Mouse (Mus musculus) lung, postnatal 4 days (tissue): ENCODE measurements at regions not wholly inside any gene's neighbourhood (a gene's known extent, or its start where the extent isn't known, plus 50 kb on each side); places are given as distances from the start of the nearest gene placed in this dataset.

Experiments used
- DNase-seq, 2 experiments: peaks; one replicate each; pipeline ENCODE4 v3.0.0; 2021

DNA sequence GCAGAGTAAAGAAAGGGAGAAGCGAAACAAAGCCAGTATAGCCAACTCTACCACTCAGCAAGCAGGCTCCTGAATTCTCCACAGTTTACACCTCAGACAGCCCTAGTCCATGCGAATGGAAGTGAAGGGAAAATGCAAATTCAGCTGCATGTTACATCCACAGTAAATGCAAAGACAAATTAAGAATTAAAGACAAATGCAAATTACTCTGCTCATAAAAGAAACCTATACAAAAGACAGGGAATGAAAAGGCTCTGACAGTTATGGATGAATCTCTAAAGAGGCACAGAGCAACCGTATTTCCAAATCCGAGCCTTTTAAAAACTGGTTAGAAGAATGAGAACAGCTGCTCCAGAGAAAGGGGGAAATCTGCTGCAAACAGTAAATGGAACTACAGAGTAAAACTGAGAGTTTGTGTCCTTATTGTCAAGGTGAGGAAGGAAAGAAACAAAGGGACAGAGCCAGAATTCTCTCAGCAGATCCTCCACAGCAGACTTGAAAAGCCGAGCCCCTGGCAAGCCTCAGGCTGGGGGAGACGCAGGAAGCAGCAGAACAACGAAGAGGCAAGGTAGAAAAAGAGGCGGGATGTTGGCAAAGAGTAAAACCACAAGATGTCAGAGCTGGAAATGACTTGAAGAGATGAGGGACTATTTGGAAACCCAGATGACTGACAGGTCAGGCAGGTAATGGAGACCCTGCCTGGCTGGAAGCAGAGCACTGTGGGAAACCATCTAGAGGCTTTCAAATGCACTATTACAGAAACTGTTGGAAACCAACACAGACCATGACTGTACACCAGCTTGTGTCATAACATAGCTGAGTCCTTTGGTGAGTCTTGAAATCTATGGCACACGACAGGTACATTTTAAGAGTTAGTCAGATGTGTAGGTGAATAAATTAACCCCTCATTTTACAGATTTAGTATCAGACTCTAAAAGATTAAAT lies 184.5 kb upstream of the Acvr2a start:
- no peak for DNase-seq

DNA sequence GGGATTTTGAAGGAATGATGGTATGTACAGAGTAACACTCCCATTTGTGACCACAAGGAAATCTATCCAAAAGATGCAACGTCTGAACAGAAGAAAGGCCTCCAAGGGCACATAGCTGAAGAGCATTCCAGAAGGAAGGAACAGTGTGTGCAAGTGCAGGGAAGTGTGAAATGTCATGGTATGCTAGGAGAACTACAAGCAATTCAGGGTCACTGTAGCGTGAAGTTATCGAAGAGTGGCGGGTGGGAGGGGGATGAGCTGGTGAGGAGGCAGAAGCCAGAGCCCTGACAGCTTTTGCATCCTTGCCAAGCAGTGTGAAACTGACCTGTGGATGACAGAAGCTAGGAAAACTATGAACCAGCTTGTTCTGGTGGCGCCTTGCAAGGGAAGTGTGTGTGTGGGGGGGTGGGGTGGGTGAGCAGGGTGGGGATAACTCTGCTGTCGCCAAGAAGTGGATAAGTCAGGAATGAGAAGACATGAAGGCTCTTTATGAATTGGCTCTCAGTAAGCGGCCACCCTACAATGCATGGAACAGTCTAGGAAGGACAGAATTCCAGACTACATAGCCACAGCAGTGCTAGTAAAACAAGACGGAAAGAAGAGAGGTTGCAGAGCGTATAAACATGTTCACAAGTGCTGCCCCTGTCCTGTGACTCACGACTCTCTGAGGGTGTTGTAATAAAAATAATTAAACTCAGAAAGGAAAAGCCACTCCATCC lies 179.3 kb upstream of the Acvr2a start:
- peak in 1 of 2 experiments; percentile 25 for DNase-seq

DNA sequence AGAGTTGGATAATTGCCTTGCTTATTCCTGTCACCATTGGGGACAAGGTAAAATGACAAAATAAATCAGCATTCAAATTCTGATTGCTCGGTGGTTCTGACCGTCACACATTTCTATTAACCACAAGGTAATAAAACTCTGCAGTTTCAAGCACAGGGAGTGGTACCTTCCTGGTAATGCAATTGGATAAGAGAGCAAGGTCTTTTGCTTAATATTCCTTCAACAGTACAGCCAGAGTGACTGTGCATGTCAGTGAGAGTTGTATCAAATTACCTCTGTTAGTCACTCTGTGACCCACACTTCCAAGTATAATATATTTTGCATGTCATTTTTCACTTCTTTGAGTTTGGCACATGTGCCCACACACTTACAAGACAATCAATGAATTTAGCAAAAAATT lies 177.8 kb upstream of the Acvr2a start:
- DNase-seq, result no peak

DNA sequence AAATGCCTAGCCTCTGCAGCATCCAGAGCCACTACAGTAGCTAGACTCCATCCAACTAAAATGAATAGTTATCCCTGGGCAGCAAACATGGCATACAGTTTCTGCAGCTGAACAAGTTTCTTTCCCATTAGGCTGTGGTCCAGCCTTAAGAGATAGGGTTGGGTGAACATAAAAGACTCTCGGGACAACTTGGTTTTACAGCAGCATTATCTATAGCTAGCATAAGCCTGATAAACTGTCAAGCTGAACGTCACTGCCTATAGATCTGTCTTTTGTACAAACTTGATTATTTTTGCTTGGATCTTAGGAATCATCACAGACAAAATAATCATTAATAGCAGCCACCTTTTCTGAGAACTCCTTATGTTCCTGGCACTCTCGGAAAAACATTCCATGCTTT lies 169.8 kb upstream of the Acvr2a start:
- DNase-seq, result no peak

DNA sequence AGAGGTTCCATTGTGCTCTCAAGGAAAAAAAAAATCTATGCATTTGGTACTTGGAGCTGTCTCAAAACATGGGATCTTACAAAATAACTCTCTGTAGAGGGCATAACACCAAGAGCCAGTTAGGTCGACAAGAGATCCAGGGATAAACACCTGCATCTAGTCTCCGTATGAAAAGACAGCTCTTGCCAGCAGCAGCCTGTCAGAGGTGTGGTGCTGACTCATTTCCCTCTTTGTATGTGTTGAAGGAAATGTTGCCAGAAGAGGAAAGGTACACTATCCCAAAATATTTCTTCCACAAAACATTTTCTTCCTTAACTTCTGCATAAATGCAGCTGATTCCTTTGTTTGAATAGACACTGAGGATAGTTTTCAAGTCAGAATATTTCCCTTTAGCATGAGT lies 163.6 kb upstream of the Acvr2a start:
- no peak for DNase-seq

DNA sequence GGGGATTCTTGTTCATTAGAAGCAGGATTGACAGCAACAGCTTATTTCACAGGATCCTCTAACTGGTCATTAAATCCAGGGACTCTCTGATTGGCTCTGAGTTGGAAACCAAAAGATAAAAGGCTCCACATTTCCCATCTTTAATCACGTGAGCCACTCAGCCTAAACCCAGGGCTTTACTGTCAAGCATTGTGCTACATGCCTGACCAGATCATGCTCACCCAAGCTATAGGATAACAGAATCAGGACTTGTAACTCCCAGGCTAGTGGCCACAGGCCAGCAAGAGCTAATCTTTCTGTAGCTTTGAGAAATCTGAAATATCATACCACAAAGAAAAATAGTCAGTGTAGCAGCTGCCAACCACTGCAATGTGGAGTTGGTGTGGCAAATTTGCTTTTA lies 152.7 kb upstream of the Acvr2a start:
- no peak for DNase-seq

DNA sequence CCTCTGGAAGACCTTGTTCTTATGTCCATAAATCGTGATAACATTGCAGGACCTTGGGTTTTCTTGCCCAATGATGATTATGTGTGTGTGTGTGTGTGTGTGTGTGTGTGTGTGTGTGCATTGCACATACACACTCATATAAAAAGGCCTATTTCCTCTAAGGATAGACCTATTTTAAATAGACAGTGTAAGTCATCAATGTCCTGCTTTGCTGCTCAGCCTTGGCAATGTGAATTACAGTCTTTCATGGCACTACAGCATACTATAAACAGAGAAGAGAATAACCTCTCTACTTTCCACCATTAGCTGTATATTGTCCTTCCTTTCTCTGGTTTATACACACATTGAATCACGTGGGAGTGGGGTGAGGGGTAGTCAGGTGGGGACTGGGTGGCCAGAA lies 148.8 kb upstream of the Acvr2a start:
- DNase-seq, result no peak

DNA sequence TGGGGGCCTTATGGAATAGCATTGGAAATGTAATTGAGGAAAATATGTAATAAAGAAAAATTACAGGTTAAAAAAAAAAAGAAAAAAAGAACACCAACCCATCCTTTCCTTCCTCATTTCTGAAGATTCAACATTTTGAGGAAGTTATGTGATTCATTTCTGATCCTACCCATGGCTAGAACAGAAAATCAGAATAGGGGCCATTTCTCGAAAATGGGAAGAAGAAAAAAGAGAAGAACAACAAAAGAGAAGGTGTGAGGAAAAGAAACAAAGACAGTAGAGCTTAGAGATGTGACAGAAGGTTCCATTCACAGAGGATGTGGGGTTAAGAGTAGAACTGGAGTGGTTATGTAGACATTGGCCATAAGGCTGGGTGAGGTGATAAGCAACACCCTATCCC lies 124.8 kb upstream of the Acvr2a start:
- no peak for DNase-seq

DNA sequence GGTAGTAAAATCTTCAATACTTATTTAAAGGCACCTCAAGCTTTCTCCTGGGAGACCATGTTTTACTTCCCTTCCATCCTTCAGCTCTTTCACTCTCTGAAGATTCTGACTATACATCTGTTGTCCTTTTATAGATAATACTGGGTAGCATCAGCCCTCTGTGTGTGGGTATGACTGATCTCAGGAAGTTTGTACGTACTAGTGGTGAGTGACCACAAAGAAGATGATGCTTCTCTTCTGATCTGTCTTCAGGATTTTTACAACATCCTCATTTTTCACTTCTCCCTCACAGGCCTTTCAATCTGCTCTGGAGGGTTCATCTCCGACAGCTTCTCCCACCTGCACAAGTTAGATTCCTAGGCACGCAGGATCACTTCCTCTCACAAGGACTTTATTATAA lies 119.4 kb upstream of the Acvr2a start:
- no peak for DNase-seq

DNA sequence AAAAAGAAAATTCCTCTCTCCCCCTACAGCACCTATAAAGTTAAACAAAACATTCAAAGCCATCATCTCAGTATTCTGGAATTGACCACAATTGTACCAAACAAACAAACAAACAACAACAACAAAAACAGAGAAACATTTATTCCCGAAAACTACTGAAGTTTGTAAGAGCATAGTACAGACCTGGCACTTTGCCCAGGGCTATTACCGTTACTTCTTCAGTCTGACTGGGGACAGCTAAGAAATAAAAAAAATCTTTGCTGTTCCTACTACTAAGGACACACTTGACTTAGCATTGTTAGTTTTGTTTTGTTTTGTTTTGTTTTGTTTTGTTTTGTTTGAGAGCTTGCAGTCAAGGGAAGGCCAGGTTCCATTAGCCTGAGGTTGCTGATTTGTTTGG lies 113.0 kb upstream of the Acvr2a start:
- no peak for DNase-seq

DNA sequence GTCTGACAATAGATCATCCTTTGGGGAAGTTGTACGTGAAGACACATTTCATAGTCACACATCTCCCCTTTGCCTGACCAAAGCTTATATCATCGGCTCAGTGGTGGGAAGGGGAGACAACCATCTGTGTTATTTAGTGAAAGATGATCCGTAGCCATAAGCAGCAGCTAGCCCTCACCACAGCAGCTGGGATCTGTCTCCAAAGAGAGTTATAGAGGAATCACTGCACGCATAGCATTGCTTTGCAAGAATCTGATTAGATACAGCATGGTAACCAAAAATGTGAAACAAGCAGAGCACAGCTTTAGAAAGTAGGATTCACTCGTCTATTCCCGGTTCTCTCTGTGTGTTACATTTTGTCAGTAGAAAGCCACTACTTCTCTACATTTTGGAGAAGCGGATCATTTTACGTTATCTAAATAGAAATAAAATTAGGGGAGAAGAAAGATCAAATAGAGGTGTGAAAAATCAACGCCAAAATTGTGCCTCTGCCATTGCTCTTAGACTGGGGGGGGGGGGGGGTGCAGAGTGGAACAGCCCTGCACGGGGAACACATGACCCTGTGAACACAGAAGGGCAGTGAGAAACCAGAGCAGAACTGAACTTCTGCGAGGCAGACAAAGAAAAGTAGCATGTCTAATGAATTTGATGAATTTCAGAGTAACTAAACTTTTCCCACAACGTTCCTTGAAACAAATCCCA lies 108.7 kb upstream of the Acvr2a start:
- DNase-seq, result no peak

DNA sequence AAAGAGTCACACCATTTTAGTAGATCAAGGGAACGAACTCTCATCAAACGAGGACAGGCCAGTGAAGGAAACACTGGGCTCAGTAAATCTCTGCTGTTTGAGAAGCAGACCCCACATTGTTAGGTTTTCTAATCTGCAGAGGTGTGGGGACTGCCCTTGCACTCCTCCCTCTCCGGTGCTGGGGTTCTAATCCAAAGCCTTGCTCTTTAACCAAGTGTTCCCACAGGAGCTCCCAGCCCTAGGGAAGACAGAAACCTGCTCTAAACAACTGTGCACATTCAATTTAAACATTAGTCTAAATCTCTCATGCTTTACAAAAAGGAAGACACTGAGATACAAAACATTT lies 108.1 kb upstream of the Acvr2a start:
- no peak for DNase-seq

DNA sequence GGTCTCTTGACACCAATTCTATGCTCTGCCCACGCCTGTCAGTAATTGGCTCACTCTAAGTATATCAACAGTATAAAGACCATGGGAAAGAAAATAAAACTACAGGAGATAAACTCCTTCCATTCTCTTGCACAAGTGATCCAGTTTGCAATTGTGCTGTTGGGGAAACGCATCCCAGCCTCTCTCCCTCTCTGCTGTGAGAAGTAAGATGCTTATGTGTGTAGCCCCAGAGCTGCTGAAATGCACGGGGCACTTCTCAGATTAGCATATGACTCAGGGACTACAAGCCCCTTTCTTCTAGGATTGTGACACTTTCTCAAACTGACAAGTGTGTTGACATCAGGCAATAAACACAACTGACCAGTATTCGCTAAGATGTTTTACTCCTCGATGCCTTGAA lies 107.7 kb upstream of the Acvr2a start:
- no peak for DNase-seq

DNA sequence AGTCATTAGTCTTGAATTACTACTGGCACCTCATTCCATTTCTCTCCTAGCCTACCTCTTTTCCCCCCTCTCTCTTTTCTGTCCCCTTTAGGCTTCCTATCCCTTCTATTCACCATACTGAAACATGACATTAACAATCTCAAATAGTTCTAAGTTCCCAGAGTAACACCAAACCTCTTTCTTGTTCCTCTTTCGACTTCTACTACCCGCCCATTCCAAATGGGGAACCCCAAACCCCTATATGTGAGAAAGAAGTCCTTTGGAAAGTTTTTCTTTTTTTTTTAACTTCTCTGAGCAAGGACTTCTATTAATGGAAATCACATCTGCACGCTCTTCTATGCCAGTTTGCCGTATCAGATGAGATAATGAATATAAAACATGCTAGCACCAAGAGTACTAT lies 97.7 kb upstream of the Acvr2a start:
- no peak for DNase-seq

DNA sequence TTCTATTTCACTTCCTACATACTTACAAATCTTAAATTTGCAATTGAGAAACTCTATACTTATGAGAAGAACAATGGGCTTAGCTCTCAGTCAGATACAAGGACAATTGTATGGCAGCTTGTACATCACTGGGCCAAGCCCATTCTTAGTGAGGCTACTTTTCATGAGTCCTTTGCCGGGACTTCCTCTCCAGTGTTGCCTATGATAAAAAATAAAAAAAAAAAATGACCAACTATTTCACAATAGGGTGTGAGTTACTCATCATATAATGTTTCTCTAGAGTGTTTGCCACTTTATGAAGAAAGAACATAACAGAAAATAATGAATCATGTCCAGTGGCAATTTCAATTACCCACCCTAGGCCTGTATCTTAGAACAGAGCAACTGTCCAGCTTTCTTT lies 96.1 kb upstream of the Acvr2a start:
- DNase-seq, result no peak

DNA sequence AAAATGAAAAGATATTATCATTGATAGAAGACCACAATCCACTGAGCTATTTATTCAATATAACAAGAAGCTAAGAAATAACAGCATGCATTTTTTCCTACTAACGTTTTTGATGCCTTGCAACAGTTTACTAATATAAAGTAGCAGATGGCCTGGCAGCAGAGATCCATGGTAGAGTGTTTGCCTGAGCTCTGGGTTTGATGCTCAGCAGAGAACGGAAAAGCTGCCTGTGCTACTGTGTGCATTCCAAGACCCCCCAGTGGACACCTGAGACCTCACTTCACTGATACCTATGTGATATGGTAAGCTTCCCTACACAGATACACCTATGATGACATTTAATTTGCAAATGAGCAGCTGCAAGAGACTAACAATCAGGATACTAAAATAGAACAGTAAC lies 95.6 kb upstream of the Acvr2a start:
- DNase-seq, result no peak

DNA sequence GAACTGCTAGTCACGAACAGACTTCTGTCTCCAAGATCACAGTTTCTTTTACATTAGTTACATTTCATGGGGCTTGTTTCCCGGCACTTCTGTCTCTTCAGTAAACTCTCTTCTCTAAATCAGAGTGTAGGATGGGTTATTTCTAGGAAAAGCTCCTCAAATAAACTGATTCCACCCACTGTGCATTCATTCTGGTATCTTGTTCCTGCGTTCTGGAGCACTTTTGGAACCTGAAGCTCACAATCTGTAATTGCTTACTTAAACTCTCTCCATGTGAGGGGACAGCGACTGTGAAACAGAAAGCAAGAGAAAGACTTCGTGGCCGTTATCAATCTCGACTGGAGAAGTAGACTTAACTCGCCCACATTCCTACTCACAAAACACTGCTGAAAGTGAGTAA lies 83.1 kb upstream of the Acvr2a start:
- DNase-seq, result no peak

DNA sequence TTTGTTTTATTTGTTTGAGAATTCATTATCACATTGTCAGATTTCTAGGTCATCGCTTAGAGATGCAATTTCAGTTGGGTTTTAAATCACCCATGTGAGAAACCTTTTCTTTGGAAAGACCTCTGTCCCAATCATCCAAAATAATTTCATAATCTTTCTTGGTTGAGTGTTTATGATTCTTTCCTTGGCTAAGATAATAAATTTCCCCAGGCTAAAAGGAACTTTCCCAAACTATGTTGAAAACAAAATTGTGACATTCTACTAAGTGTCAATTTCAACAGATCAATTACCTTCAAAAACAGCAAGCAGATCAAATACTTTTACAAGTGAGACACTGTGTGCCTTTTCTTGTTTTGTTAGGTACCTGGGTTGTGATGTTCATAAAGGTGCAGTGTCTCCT lies 80.0 kb upstream of the Acvr2a start:
- no peak for DNase-seq

DNA sequence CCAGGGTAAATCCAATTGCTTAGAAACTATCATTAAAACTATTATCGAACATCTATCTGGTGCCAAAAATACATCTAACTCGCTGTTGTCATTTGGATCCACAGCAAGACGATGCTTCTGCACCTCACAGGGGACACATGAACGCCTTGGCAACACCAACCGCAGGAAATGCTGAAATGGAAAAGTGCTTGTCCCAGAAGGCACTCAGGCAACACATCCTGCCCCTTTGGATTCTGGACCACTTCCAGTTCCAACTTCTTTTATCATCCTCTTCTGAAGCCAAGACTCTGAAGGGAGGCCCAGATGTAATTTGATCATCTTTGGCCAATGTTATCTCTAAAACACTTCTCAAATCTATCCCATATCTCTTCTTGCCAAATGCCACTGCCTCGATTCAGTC lies 79.4 kb upstream of the Acvr2a start:
- DNase-seq, result peak; percentile 9 to 31

DNA sequence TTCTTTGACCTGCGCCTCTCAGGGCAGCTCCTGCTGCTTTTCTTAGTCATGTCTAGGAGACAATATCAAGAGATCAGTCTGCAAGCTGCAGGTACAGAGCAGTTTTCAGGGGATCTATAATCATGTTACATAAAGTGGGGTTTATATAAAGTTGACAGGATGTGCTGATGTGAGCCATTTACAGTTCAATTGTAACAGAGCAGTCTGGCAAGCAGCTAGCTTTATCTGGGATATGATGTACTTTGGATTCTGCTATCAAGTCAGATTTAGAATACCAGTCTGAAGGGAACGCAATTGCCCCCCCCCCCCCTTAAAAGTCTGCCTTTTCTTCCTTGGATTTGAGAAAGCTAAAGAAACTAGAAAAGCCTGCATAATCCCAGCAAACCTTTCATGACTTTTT lies 77.6 kb upstream of the Acvr2a start:
- DNase-seq, result no peak
